Mouse (Mus musculus) spleen, adult 2 months (tissue): ENCODE data around the gene Dclre1c.

Experiments used
- CTCF ChIP-seq: fragments of 200-500 bp; IDR thresholded peaks from 2 replicates; pipeline ENCODE4 v1.5.1; 2011; ENCODE audit warnings: mild to moderate bottlenecking, inconsistent platforms; ENCODE audit not compliant: insufficient read depth, insufficient read length, insufficient replicate concordance; ENCODE audit errors: extremely low read depth
- POLR2A ChIP-seq: fragments of 200-500 bp; IDR thresholded peaks from 2 replicates; pipeline ENCODE4 v1.6.1; 2011; ENCODE audit warnings: low read depth, low read length, inconsistent platforms

DNA sequence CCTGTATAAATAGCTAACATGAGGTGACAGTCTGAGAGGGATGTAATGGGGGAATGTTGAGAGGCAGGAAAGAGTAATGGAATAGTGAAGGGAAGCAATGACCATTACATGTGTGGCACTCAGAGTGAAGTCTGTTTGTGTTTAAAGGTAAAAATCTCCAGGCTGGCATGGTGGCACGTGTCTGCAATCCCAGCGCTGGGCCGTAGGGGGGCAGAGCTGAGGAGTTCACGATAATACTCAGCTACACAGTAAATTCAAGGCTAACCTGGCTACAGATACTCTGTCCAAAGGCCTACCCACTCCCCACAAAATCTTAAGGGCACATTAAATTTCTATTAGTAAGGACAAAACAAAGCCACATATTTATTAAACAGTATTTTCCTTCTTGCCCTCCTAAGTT is 32.7 kb downstream of the Dclre1c start:
- TF ChIP-seq CTCF = no peak
- no peak for TF ChIP-seq POLR2A
